Mouse (Mus musculus) CH12.LX (cell line): Measurements from ENCODE around the gene Emc4. TPM values are rescaled to one million over a fixed set of nuclear protein-coding genes. Genes with fewer than 3 reads are reported as not detected.

Source experiments
- DNase-seq: peaks from one replicate; pipeline ENCODE4 v3.0.0-alpha.2; 2013; ENCODE audit errors: extremely low read depth
- H3K27ac ChIP-seq: 2 replicates; pipeline ENCODE4 v1.5.1; 2012; ENCODE audit warnings: low read depth, mild to moderate bottlenecking, control low read depth, moderate library complexity; ENCODE audit not compliant: insufficient read depth
- H3K27me3 ChIP-seq: replicated peaks from 2 replicates; pipeline ENCODE3; 2012; ENCODE audit warnings: inconsistent platforms
- H3K36me3 ChIP-seq, 2 experiments: replicated peaks in 1 of 2; 2 replicates each; pipeline versions ENCODE3 to v1.6.1; 2012; ENCODE audit warnings: inconsistent platforms in 1 of 2, low read length in 1 of 2, mild to moderate bottlenecking in 1 of 2, mixed read lengths in 1 of 2, moderate library complexity in 1 of 2; ENCODE audit not compliant: control insufficient read depth in 1 of 2, insufficient read depth in 1 of 2
- H3K4me1 ChIP-seq, 2 experiments: 2 replicates each; pipeline ENCODE4 v1.6.1; 2012; ENCODE audit warnings: inconsistent platforms in 1 of 2, moderate library complexity in 1 of 2; ENCODE audit not compliant: insufficient read depth in 2 of 2, control insufficient read depth in 1 of 2
- H3K4me2 ChIP-seq: 2 replicates; pipeline ENCODE4 v1.6.1; 2012; ENCODE audit warnings: low read depth, mild to moderate bottlenecking, control low read depth; ENCODE audit not compliant: poor library complexity, insufficient read depth, severe bottlenecking
- H3K4me3 ChIP-seq, 3 experiments: fragments of 150-350 bp in 1 of 3; sonication (generic) in 1 of 3; replicated peaks in 1 of 3; 2 replicates each; pipeline versions ENCODE3 to v1.5.1; 2011 to 2012; ENCODE audit warnings: low read depth in 2 of 3, low read length in 2 of 3, mild to moderate bottlenecking in 2 of 3, moderate library complexity in 2 of 3, control low read depth in 1 of 3, improper control_type of control experiment in 1 of 3, inconsistent platforms in 1 of 3, mixed read lengths in 1 of 3; ENCODE audit not compliant: poor library complexity in 1 of 3
- H3K79me2 ChIP-seq: replicated peaks from 2 replicates; pipeline ENCODE4 v1.6.1; 2012; ENCODE audit warnings: mild to moderate bottlenecking, moderate library complexity; ENCODE audit not compliant: control insufficient read depth, poor library complexity, insufficient read depth, severe bottlenecking; ENCODE audit errors: extremely low read depth
- H3K9ac ChIP-seq: 2 replicates; pipeline ENCODE4 v1.6.1; 2012; ENCODE audit warnings: low read depth, mild to moderate bottlenecking, control low read depth, moderate library complexity; ENCODE audit not compliant: insufficient read depth
- H3K9me3 ChIP-seq: replicated peaks from 2 replicates; pipeline ENCODE3; 2012; ENCODE audit warnings: low read length, inconsistent platforms, mixed read lengths
- BHLHE40 ChIP-seq: IDR thresholded peaks from 2 replicates; pipeline ENCODE4 v1.6.1; 2011; ENCODE audit warnings: mild to moderate bottlenecking, low read depth, low read length, improper control_type of control experiment
- CHD1 ChIP-seq: IDR thresholded peaks from 2 replicates; pipeline ENCODE4 v1.6.1; 2012; ENCODE audit warnings: low read depth, low read length, improper control_type of control experiment, inconsistent platforms
- CHD2 ChIP-seq: IDR thresholded peaks from 2 replicates; pipeline ENCODE4 v1.6.1; 2011; ENCODE audit warnings: low read length, improper control_type of control experiment
- E2F4 ChIP-seq: IDR thresholded peaks from 2 replicates; pipeline ENCODE4 v1.6.1; 2011; ENCODE audit warnings: low read depth, low read length, improper control_type of control experiment; ENCODE audit not compliant: insufficient replicate concordance
- ELF1 ChIP-seq: IDR thresholded peaks from 2 replicates; pipeline ENCODE4 v1.6.1; 2014; ENCODE audit warnings: low read depth, mild to moderate bottlenecking, inconsistent platforms, low read length, improper control_type of control experiment
- GABPA ChIP-seq: IDR thresholded peaks from 2 replicates; pipeline ENCODE4 v1.6.1; 2012; ENCODE audit warnings: low read depth, low read length, improper control_type of control experiment, inconsistent platforms; ENCODE audit not compliant: insufficient replicate concordance
- HCFC1 ChIP-seq: IDR thresholded peaks from 2 replicates; pipeline ENCODE4 v1.6.1; 2012; ENCODE audit warnings: low read depth, mild to moderate bottlenecking, inconsistent platforms, low read length, improper control_type of control experiment
- IRF4 ChIP-seq: IDR thresholded peaks from 2 replicates; pipeline ENCODE4 v1.6.1; 2014; ENCODE audit warnings: low read depth, mild to moderate bottlenecking, inconsistent platforms, low read length, improper control_type of control experiment
- JUN ChIP-seq: IDR thresholded peaks from 2 replicates; pipeline ENCODE4 v1.6.1; 2011; ENCODE audit warnings: low read depth, mild to moderate bottlenecking, low read length, improper control_type of control experiment, moderate library complexity; ENCODE audit not compliant: insufficient read depth
- JUND ChIP-seq: conservative IDR thresholded peaks from 2 replicates; pipeline ENCODE4 v1.6.1; 2011; ENCODE audit warnings: low read depth, low read length, improper control_type of control experiment
- MAZ ChIP-seq: IDR thresholded peaks from 2 replicates; pipeline ENCODE4 v1.6.1; 2012; ENCODE audit warnings: low read depth, mild to moderate bottlenecking, inconsistent platforms, low read length, improper control_type of control experiment, moderate library complexity
- MEF2A ChIP-seq: IDR thresholded peaks from 2 replicates; pipeline ENCODE4 v1.6.1; 2014; ENCODE audit warnings: low read depth, mild to moderate bottlenecking, inconsistent platforms, low read length, improper control_type of control experiment, borderline replicate concordance
- MXI1 ChIP-seq: IDR thresholded peaks from 2 replicates; pipeline ENCODE4 v1.6.1; 2011; ENCODE audit warnings: mild to moderate bottlenecking, low read depth, low read length, improper control_type of control experiment
- MYC ChIP-seq: IDR thresholded peaks from 2 replicates; pipeline ENCODE4 v1.6.1; 2011; ENCODE audit warnings: low read depth, mild to moderate bottlenecking, improper control_type of control experiment, low read length
- NELFE ChIP-seq: IDR thresholded peaks from 2 replicates; pipeline ENCODE4 v1.6.1; 2011; ENCODE audit warnings: low read depth, low read length, improper control_type of control experiment
- RCOR1 ChIP-seq: conservative IDR thresholded peaks from 2 replicates; pipeline ENCODE4 v1.6.1; 2012; ENCODE audit warnings: low read depth, mild to moderate bottlenecking, inconsistent platforms, low read length, improper control_type of control experiment
- TBP ChIP-seq: conservative IDR thresholded peaks from 2 replicates; pipeline ENCODE4 v1.6.1; 2011; ENCODE audit warnings: low read depth, low read length, improper control_type of control experiment
- TCF12 ChIP-seq: IDR thresholded peaks from 2 replicates; pipeline ENCODE4 v1.6.1; 2014; ENCODE audit warnings: low read depth, mild to moderate bottlenecking, inconsistent platforms, low read length, improper control_type of control experiment
- UBTF ChIP-seq: IDR thresholded peaks from 2 replicates; pipeline ENCODE4 v1.6.1; 2012; ENCODE audit warnings: low read depth, mild to moderate bottlenecking, inconsistent platforms, low read length, improper control_type of control experiment, moderate library complexity
- ZC3H11A ChIP-seq: IDR thresholded peaks from 2 replicates; pipeline ENCODE4 v1.6.1; 2012; ENCODE audit warnings: low read depth, mild to moderate bottlenecking, inconsistent platforms, low read length, improper control_type of control experiment
- ZKSCAN1 ChIP-seq: IDR thresholded peaks from 2 replicates; pipeline ENCODE4 v1.6.1; 2012; ENCODE audit warnings: low read depth, inconsistent platforms, low read length, improper control_type of control experiment, borderline replicate concordance
- ZMIZ1 ChIP-seq: IDR thresholded peaks from 2 replicates; pipeline ENCODE4 v1.6.1; 2012; ENCODE audit warnings: low read depth, mild to moderate bottlenecking, inconsistent platforms, low read length, improper control_type of control experiment
- dilution Hi-C: fragments of 300-500 bp; cut with MboI; formaldehyde crosslinking; loops from 2 replicates; pipeline ENCODE4 v1.14.3; 2020; ENCODE audit warnings: low sequenced_read_pairs; ENCODE audit not compliant: extremely low pct_unique_long_range_greater_than_20kb, extremely low pct_ligation_motif_present
- in situ Hi-C: fragments of 300-500 bp; cut with MboI; formaldehyde crosslinking; loops from 3 replicates; pipeline ENCODE4 v1.14.3; 2019; ENCODE audit warnings: low sequenced_read_pairs, low pct_ligation_motif_present, low pct_unique_long_range_greater_than_20kb, mixed read lengths
- polyA plus RNA-seq: library from polyadenylated mRNA; unstranded; fragments of >175 nt; gene quantifications from 2 replicates; pipeline ENCODE4 v1.2.1, GENCODE M21; 2012; ENCODE audit warnings: low read depth; ENCODE audit not compliant: insufficient read length
- total RNA-seq, 2 experiments: library from RNA; depleted of rRNA; stranded (reverse); fragments of 300-350 nt in 1 of 2; fragments of >200 nt in 1 of 2; gene quantifications; 2 replicates each; pipeline ENCODE4 v1.2.3; 2012 to 2014

The Emc4 gene
- total and polyA plus RNA-seq, 3 experiments, result 86.8 to 125 (median 108) TPM

- Histone ChIP-seq H3K4me3 (no peak overlapping the region), H3K4me1 (peaks cover 0 to 2% of the 10 kb centered on the region in 2 experiments; a peak in 1 of 4 replicates), H3K9ac (no peak overlapping the region), H3K36me3 (peaks cover 14 to 53% of the 10 kb centered on the region in 2 experiments), H3K79me2 (peaks cover 2% of the 10 kb centered on the region), H3K27me3 (no peaks in the 10 kb centered on the region), H3K27ac (no peak overlapping the region), H3K4me2 (no peak overlapping the region), H3K9me3 (no peaks in the 10 kb centered on the region)
- no peak for DNase-seq
- dilution Hi-C loops (no loop called here), in situ Hi-C loops (no loop called here)
- TF ChIP-seq MEF2A, result no peak
- TF ChIP-seq CHD2, result no peak
- no peak for TF ChIP-seq BHLHE40
- TF ChIP-seq NELFE, result no peak
- TF ChIP-seq E2F4, result no peak
- no peak for TF ChIP-seq GABPA
- TF ChIP-seq JUND, result no peak
- TF ChIP-seq ZMIZ1, result no peak
- no peak for TF ChIP-seq RCOR1
- no peak for TF ChIP-seq CHD1
- TF ChIP-seq MAZ, result no peak
- no peak for TF ChIP-seq MYC
- no peak for TF ChIP-seq ELF1
- TF ChIP-seq MXI1, result no peak
- no peak for TF ChIP-seq ZKSCAN1
Measured at GRCm38 (mm10) chr2:112407030-112407429, 39.2 kb upstream of the Emc4 start.

DNA sequence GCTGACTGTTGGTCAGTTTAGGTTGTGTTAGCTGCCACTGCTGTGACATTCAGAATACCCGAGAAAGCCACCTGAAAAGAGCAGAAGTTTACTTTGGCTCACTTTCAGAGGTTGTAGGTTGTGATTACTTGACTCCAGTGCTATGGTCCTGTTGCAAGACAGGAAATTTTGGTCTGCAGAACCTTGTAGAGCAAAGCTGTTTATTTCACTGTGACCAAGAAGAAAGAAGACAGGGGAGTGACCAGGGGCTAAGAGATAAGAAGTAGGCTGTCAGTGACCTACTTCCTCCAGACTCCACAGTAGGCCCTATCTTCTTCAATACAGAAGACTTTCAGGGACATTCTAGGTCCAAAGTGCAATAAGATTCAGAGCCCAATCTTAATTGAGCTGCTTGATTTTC, 28.8 kb upstream of the Emc4 start:
- TF ChIP-seq ZC3H11A, result no peak
- TF ChIP-seq TBP, result no peak
- TF ChIP-seq UBTF, result no peak
- TF ChIP-seq ZMIZ1, result no peak
- no peak for TF ChIP-seq MXI1
- TF ChIP-seq JUN, result no peak
- TF ChIP-seq IRF4, result no peak
- no peak for TF ChIP-seq HCFC1
- TF ChIP-seq TCF12, result no peak
- TF ChIP-seq BHLHE40, result no peak
- H3K4me1 ChIP-seq, result peaks cover 0 to 18% of the 10 kb centered on the region in 2 experiments; a peak in 2 of 4 replicates
- H3K79me2 ChIP-seq, result peaks cover 12% of the 10 kb centered on the region
- H3K27ac ChIP-seq, result no peak overlapping the region
- no peak for DNase-seq
- no peak overlapping the region for H3K4me2 ChIP-seq
- dilution Hi-C loops, result no loop called here
- no peaks in the 10 kb centered on the region for H3K9me3 ChIP-seq
- H3K4me3 ChIP-seq, result no peak overlapping the region
- no peaks in the 10 kb centered on the region for H3K27me3 ChIP-seq
- in situ Hi-C loops, result no loop called here
- no peak overlapping the region for H3K9ac ChIP-seq
- peaks cover 0 to 5% of the 10 kb centered on the region in 2 experiments for H3K36me3 ChIP-seq
